In genomic region chr2:32353007-32353542, GRCm38 (mm10) we compare ENCODE assay signal across 8 mouse cellular contexts. TPM values are rescaled to one million over a fixed set of nuclear protein-coding genes. Genes with fewer than 3 reads are reported as not detected.
DNase-seq lines count a peak whose midpoint lies in the region; ATAC-seq lines count a peak whose summit lies in the region.

Gene Dnm1 (minus strand): TSS chr2:32353338.

- DNase-seq in adrenal gland, adult (ENCODE audit: inconsistent age in 2 of 2, low spot score in 1 of 2): peak; percentile 91 to 96
- peak; percentile 92 for DNase-seq in embryo, embryonic 10 days (ENCODE audit: low spot score)
- peak; percentile 93 for DNase-seq in gastrocnemius, postnatal 14 days
- DNase-seq in left cerebral cortex, adult 9 months (ENCODE audit: low spot score in 2 of 2): peak; percentile 80 to 96
- peak; percentile 95 to 96 for DNase-seq in right cerebral cortex, postnatal 10 days (ENCODE audit: low spot score in 2 of 2)
- peak; percentile 96 for DNase-seq in urinary bladder, postnatal 25 days (ENCODE audit: low spot score)

- intact Hi-C loops in gastrocnemius, postnatal 14 days (cut with DNase I; ENCODE audit: low total_unique reads): loop anchor here (5.0 kb wide), 1 partner anchor 46 kb away; no protein-coding TSS in a partner anchor

- peak; percentile 76 for ATAC-seq in inflammation-experienced regulatory T-cells, adult 6 months
- peak; percentile 94 for ATAC-seq in megakaryocyte progenitor cell, adult 5-6 weeks (replicated peaks; ENCODE audit: poor library complexity)

RNA-seq across cellular contexts. Expression of gene Dnm1, which starts in this region (rescaled TPM):
- total RNA-seq in gastrocnemius, postnatal 14 days (2021): 10 to 100 TPM in 1 of 2 experiments, 1 to 10 TPM in 1; 9.8 to 13.5 TPM
- not detected for polyA plus RNA-seq in inflammation-experienced regulatory T-cells, adult 6 months (2017; shearing (Covaris generic))
- total RNA-seq in megakaryocyte progenitor cell, adult 5-6 weeks (2015): not detected in 2 replicates
- not detected in 2 replicates for total RNA-seq in megakaryocyte progenitor cell, adult 5-6 weeks (2017)

Comparison
In these comparisons a context has a peak if more than half of its experiments do, and no peak if none do; other contexts are left out.
1. Peak in every context shown above with its lines: DNase-seq and ATAC-seq.
2. RNA of gene Dnm1 (total RNA-seq): 9.8 to 13.5 TPM in gastrocnemius, postnatal 14 days; not detected in megakaryocyte progenitor cell, adult 5-6 weeks; every median in the first group is over 10 times any median in the second.
3. Peak in ATAC-seq in inflammation-experienced regulatory T-cells, adult 6 months; RNA of the gene not detected or under 1 TPM.
4. Peak in ATAC-seq in megakaryocyte progenitor cell, adult 5-6 weeks; RNA of the gene not detected or under 1 TPM.